Mouse (Mus musculus) embryonic facial prominence, embryonic 10.5 days (tissue): ENCODE measurements around the gene S100a4. TPM values are rescaled to one million over a fixed set of nuclear protein-coding genes. Genes with fewer than 3 reads are reported as not detected.

ENCODE experiments used
- DNase-seq: peaks from one replicate; pipeline ENCODE4 v3.0.0-alpha.2; 2017; ENCODE audit warnings: low spot score
- H3K27ac ChIP-seq: fragments of 300-500 bp; sonication (generic); replicated peaks from 2 replicates; pipeline ENCODE4 v1.5.1; 2016; ENCODE audit warnings: mild to moderate bottlenecking
- H3K27me3 ChIP-seq: fragments of 300-500 bp; sonication (generic); replicated peaks from 2 replicates; pipeline ENCODE4 v1.6.1; 2016; ENCODE audit warnings: low read depth, mild to moderate bottlenecking; ENCODE audit not compliant: poor library complexity, severe bottlenecking
- H3K36me3 ChIP-seq: fragments of 300-500 bp; sonication (generic); replicated peaks from 2 replicates; pipeline ENCODE4 v1.6.1; 2016; ENCODE audit warnings: mild to moderate bottlenecking, moderate library complexity
- H3K4me1 ChIP-seq: fragments of 300-500 bp; sonication (generic); 2 replicates; pipeline ENCODE4 v1.6.1; 2016
- H3K4me3 ChIP-seq: fragments of 300-500 bp; sonication (generic); 2 replicates; pipeline ENCODE4 v1.5.1; 2016; ENCODE audit warnings: mild to moderate bottlenecking, moderate library complexity
- H3K9me3 ChIP-seq: fragments of 300-500 bp; sonication (generic); 2 replicates; pipeline ENCODE4 v1.6.1; 2016; ENCODE audit warnings: mild to moderate bottlenecking
- WGBS: fragments of 180-500 bp; shearing (Covaris S2); methylation state at CpG from one replicate; pipeline ENCODE4 v1.1.7; 2016; 5-methylcytosine and 5-hydroxymethylcytosine counted together
- polyA plus RNA-seq: library from polyadenylated mRNA; unstranded; fragments of >200 nt; fragmentation: Nextera tagmentation; extraction: Ambion mirVana; gene quantifications from 2 replicates; pipeline ENCODE4 v1.2.1, GENCODE M21; 2016

The S100a4 gene
- polyA plus RNA-seq, 1 experiment from 2014 or later: 1.1 TPM

DNA sequence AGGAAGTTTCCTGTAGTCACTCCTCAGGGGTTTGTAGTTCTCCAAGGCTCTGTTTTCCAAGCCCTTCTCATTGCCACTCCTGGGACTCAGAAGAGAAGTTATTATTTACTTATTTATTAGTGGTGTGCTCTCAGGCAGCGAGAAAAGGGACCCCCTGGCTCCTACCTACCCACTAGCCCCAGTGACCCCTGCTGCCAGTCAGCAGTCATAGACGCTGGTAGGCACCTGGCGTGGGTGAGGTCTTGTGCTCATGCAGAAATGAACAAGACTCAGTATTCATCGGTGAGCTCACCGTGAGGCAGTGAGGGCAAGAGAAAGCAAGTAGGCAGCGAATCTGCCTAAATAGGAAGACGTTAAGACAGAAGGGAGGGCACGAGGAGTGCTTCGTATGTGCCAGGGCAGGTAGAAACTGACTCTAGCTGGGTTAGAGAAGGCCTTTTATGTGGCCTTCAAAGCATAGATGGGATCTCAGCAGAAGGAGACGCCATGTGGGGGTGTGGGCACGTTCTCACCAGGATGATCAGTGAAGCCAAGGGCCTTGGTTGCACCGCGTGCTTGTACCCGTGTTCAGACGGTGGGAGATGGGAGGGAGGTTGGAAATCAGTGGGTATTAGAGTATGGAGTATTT lies 17.4 kb upstream of the S100a4 start:
- Histone ChIP-seq H3K36me3 (no peaks in the 10 kb centered on the region), H3K4me1 (peaks cover 12% of the 10 kb centered on the region; the same call in 1 of the 2 replicates), H3K27ac (no peak overlapping the region; the same call in 1 of the 2 replicates), H3K4me3 (no peak overlapping the region), H3K9me3 (no peaks in the 10 kb centered on the region), H3K27me3 (no peaks in the 10 kb centered on the region)
- DNase-seq: no peak
- WGBS: 82% methylated on average over 15 of the region's 15 CpGs

DNA sequence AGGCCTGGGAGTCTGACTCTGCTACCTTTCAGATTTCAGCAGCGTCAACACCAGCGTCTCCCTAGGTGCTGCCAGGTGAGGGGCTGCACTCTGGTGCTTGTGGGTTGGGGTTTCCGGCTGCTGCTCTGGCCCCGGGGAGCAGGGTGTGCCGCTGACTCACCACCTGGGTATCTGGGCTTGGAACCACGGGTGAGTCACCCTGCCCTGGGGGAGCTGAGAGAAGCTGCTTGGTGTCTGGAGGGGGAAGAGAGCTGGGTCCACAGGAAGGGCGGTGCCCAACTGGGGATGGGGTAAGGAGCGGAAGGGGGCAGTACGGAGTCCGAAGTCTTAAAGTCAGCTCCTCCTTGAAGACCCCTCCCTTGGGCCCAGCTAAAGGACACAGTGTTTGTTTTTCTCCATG lies 16.7 kb upstream of the S100a4 start:
- H3K4me1 ChIP-seq: peaks cover 12% of the 10 kb centered on the region; the same call in 1 of the 2 replicates
- 63% methylated on average over 10 of the region's 10 CpGs for WGBS
- no peaks in the 10 kb centered on the region for H3K27me3 ChIP-seq
- no peaks in the 10 kb centered on the region for H3K36me3 ChIP-seq
- H3K4me3 ChIP-seq: no peak overlapping the region
- no peak overlapping the region; the same call in 1 of the 2 replicates for H3K27ac ChIP-seq
- no peaks in the 10 kb centered on the region for H3K9me3 ChIP-seq
- DNase-seq: no peak

DNA sequence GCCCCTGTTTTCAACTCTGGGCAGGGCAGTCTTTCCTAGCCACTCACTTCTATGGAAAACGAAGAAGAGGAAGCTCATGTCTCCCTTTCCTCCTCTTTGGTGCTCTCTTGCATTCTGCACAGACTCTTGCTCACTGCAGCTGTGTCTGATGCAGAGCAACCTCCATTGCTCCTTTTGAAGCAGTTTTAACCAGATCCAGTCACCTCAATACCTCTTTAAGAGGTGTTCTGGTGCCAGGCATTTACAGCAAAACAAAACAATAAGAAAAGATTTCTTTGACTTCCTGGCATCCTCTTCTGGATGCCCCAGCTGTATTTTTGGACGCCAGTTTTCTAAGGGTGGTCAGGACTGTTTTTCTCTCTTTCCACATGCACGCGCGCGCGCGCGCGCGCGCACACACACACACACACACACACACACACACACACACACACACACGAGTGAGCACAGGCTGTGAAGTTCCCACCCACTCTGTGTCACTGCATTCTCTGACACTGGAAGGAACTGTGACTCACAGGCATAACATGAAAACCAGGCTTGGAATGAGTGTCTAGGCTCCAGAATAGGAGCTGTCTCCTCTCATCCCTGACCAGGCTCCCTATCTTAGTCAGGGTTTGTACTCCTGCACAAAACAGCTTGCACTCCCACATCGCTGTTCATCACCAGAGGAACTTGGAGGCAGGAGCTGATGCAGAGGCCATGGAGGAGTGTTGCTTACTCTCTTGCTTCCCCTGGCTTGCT lies 16.0 kb upstream of the S100a4 start:
- Histone ChIP-seq H3K27ac (no peak overlapping the region), H3K9me3 (no peaks in the 10 kb centered on the region), H3K4me1 (peaks cover 12% of the 10 kb centered on the region; the same call in 1 of the 2 replicates), H3K27me3 (no peaks in the 10 kb centered on the region), H3K4me3 (no peak overlapping the region), H3K36me3 (no peaks in the 10 kb centered on the region)
- 90% methylated on average over 14 of the region's 14 CpGs for WGBS
- DNase-seq: no peak

DNA sequence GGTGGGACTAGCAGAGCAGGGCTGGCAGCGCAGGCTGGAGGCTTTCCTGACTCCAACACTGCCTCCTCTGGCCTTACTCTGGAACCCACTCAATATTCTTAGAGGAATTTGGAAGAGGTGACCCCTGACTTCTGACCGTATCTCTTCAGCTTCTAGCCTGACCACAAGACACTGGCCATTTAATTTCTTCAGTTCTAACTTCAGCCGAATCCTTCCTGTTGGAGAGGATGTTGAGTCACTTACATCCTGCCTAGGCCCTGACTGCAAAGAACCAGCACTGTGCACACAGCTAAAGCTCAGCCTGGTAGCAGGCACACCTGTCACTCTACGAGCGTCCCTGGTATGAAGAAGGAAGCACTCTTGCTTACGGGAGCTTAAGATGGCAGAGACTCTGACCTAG lies 14.2 kb upstream of the S100a4 start:
- peaks cover 4% of the 10 kb centered on the region; the same call in 1 of the 2 replicates for H3K9me3 ChIP-seq
- no peak for DNase-seq
- no peaks in the 10 kb centered on the region for H3K36me3 ChIP-seq
- no peak overlapping the region for H3K4me3 ChIP-seq
- H3K4me1 ChIP-seq: peaks cover 10% of the 10 kb centered on the region; the same call in 1 of the 2 replicates
- no peaks in the 10 kb centered on the region for H3K27me3 ChIP-seq
- 81% methylated on average over 6 of the region's 6 CpGs for WGBS
- H3K27ac ChIP-seq: no peak overlapping the region

DNA sequence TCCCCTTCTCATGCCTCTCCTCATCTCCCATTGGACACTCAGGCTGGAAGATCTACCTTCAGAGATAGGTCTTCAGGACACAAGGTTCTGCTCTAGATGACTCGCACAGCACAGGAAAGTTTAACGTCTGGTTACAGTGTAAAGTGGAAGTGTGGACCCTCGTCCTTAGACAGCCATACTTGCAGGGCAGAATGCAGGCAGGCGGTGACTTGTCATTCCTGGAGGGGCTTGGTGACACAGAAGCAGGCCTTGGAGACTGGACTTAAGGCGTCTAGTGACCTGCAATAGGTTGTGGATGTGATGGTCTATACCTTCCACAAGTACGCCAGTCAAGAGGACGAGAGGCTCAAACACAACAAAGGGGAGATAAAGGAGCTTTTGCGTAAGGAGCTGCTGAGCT lies 13.6 kb upstream of the S100a4 start, which contains the start of gene S100a2:
S100a2 (plus strand) TSS at position 301 of the 400 bp plus-strand sequence.
- DNase-seq: no peak
- H3K4me3 ChIP-seq: no peak within 1 kb of the TSS
- H3K27ac ChIP-seq: no peak within 1 kb of the TSS
- peaks cover 15% of the 10 kb centered on the region; the same call in 1 of the 2 replicates for H3K4me1 ChIP-seq
- peaks cover 4% of the 10 kb centered on the region; the same call in 1 of the 2 replicates for H3K9me3 ChIP-seq
- 85% methylated on average over 8 of the region's 8 CpGs for WGBS
- H3K27me3 ChIP-seq: no peaks in the 10 kb centered on the region
- H3K36me3 ChIP-seq: no peaks in the 10 kb centered on the region

DNA sequence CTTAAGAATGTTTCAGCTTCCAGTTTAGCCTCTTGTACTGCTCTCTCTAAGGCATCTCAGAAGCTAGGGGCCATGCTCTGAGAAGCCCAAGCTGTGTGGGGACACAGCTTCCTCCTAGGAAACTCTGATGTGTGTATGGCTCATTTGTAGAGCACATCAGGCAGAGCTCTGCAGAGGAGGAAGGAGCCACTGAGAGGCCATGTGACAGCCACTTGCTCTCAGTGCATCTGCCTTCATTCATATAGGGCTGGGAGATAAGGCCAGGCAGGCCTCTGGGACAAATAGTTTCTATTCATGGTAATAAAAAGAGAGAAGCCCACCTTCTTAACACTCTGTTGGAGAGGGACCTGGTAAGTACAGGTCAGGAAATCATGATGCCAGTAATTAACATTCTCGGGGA lies 9.1 kb upstream of the S100a4 start:
- no peaks in the 10 kb centered on the region for H3K27me3 ChIP-seq
- WGBS: 36% methylated on average over 1 of the region's 1 CpGs

DNA sequence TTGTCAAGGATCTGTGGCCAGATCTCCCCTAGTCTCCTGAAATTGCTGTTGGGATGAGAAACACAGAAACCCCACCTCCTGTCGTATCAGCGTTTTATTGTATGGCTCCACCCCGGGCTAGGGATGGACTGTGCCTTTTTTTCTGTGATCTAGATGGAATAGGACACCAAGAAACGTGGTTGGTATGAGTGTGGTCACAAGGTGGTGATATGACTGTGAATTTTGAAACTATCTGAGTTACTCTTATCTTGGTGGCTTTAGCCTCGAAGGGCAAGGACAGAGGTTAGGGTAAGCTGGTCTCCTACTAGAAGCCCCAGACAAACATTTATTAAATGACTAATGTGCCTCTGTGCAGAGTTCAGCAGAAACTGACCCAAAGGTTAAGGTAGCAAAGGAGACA lies 8.0 kb upstream of the S100a4 start:
- Histone ChIP-seq H3K27me3 (no peaks in the 10 kb centered on the region), H3K4me3 (no peak overlapping the region), H3K27ac (no peak overlapping the region), H3K4me1 (peaks cover 23% of the 10 kb centered on the region), H3K36me3 (no peaks in the 10 kb centered on the region), H3K9me3 (peaks cover 4% of the 10 kb centered on the region; the same call in 1 of the 2 replicates)
- 86% methylated on average over 5 of the region's 5 CpGs for WGBS
- DNase-seq: no peak

More for the DNA sequence above, 9.1 kb upstream of the S100a4 start:
- peaks cover 21% of the 10 kb centered on the region for H3K4me1 ChIP-seq
- peaks cover 4% of the 10 kb centered on the region; the same call in 1 of the 2 replicates for H3K9me3 ChIP-seq
- H3K36me3 ChIP-seq: no peaks in the 10 kb centered on the region
- no peak overlapping the region for H3K4me3 ChIP-seq
- no peak overlapping the region for H3K27ac ChIP-seq
- no peak for DNase-seq

DNA sequence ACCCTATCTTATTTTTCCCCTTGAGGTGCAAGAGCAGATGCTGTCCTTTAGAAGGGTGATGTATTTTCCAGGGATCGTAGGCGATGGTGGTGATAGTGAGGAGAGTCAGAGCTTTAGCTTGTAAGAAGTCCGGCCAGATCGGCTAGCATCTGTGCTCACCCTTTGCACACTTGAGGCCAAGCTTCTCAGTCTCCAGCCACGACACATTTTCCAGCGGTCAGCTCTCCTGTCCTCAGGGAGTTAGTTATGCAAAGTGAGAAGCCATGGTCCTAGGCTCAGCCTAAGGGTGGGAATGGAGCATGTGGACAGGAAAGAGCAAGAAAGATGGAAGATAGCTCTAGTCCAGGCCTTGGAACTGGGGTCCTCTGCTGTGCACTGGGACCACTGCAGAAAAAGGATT lies 6.8 kb upstream of the S100a4 start:
- DNase-seq: no peak
- Histone ChIP-seq H3K4me1 (peaks cover 25% of the 10 kb centered on the region), H3K27ac (no peak overlapping the region), H3K9me3 (peaks cover 4% of the 10 kb centered on the region; the same call in 1 of the 2 replicates), H3K4me3 (no peak overlapping the region), H3K27me3 (no peaks in the 10 kb centered on the region), H3K36me3 (no peaks in the 10 kb centered on the region)
- 87% methylated on average over 6 of the region's 6 CpGs for WGBS

DNA sequence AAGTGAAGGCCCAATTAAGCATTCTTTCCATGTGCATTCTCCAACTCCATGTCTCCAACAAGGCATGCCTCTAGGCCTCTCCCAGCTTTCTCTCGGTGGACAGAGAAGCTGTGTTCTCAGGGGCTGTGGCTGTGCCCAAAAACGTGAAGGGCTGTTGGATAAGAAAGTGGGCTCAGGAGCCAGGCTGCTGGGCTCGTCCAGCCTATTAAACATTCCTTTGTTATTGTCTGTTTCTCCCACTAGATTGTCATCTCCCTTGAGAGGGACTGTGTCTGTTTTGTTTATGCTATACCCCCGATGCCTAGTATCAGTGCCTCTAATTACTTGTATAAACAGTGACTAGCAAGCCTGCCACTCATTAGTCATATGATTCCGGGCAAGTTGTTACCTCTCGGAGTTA lies 5.8 kb upstream of the S100a4 start:
- no peak overlapping the region for H3K4me3 ChIP-seq
- H3K9me3 ChIP-seq: peaks cover 4% of the 10 kb centered on the region; the same call in 1 of the 2 replicates
- no peak overlapping the region for H3K27ac ChIP-seq
- WGBS: 19% methylated on average over 6 of the region's 6 CpGs
- H3K36me3 ChIP-seq: no peaks in the 10 kb centered on the region
- H3K4me1 ChIP-seq: peaks cover 25% of the 10 kb centered on the region
- no peaks in the 10 kb centered on the region for H3K27me3 ChIP-seq
- DNase-seq: no peak

DNA sequence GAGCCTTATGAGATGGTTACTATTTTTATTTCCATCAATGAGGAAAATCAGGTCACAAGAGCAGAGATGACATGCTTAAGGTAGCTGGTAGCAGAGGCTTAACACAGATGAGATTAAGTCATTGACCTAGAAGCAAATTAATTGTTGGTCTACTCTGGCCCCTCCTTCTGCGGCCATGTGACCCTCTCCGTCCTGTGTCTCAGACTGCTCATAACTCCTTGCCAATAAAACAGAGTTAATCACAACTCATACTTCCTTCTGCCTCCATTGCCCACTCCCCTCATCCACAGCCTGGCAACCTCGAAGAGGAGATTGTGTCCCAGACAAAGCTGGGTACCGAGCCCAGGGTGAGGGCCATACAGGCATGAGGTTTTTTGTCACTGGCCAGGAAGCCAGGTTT lies 5.4 kb upstream of the S100a4 start:
- peaks cover 4% of the 10 kb centered on the region; the same call in 1 of the 2 replicates for H3K9me3 ChIP-seq
- no peaks in the 10 kb centered on the region for H3K27me3 ChIP-seq
- H3K4me1 ChIP-seq: peaks cover 27% of the 10 kb centered on the region
- no peak overlapping the region for H3K4me3 ChIP-seq
- H3K27ac ChIP-seq: no peak overlapping the region
- no peak for DNase-seq
- WGBS: 79% methylated on average over 4 of the region's 4 CpGs
- no peaks in the 10 kb centered on the region for H3K36me3 ChIP-seq

DNA sequence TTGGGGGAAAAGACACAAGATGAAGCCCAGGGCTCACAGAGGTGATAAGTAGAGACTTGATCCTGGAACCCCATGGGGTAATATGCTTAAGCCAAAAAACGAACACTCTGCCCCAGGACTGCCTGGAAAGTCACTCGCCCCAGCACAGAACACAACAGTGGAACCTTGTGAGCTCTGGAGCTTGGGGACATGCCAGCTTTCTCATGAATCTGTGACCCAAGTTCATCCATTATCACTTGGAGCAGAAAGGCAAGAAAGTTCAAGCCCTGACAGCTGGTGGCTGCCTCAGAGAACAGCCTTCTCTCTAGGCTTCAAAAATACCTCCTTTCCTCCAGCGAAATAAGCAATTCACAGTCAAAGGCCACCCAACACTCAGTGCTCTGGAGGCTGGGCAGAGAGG lies 4.2 kb upstream of the S100a4 start:
- DNase-seq: no peak

DNA sequence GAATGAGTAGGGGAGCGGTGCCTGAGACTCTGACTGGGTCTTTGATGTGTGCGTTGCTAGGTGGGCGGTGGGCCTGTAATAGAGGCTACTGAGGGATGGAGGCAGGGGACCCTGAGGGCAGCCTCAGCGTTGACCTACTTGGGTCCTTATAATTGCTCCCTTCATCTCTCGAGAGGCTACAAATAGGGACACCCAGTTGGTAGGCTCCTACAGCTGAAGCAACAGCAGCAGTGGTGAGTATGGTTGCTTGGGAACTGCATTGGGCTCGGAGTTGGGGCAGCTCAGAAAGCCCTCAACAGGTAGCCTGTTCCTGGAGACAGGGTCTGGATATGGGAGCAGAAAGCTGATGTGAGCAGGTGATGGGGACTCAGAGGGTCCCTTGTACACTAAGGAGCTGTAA lies 3.5 kb upstream of the S100a4 start:
- 78% methylated on average over 6 of the region's 6 CpGs for WGBS
- no peaks in the 10 kb centered on the region for H3K9me3 ChIP-seq
- peaks cover 39% of the 10 kb centered on the region for H3K4me1 ChIP-seq
- no peaks in the 10 kb centered on the region for H3K27me3 ChIP-seq
- H3K4me3 ChIP-seq: no peak overlapping the region
- peak overlapping the region; percentile 1; the same call in 1 of the 2 replicates for H3K27ac ChIP-seq
- no peak for DNase-seq
- H3K36me3 ChIP-seq: no peaks in the 10 kb centered on the region

More for the DNA sequence above, 4.2 kb upstream of the S100a4 start:
- WGBS: 77% methylated on average over 3 of the region's 3 CpGs
- H3K9me3 ChIP-seq: no peaks in the 10 kb centered on the region
- no peaks in the 10 kb centered on the region for H3K27me3 ChIP-seq
- H3K36me3 ChIP-seq: no peaks in the 10 kb centered on the region
- H3K4me3 ChIP-seq: no peak overlapping the region
- H3K27ac ChIP-seq: 0 out of 2 replicates have a peak overlapping the region, but pooled peaks have one; percentile 1
- H3K4me1 ChIP-seq: peaks cover 37% of the 10 kb centered on the region
